Mouse (Mus musculus): ENCODE measurements at regions not wholly inside any gene's neighbourhood (a gene's known extent, or its start where the extent isn't known, plus 50 kb on each side); places are given as distances from the start of the nearest gene placed in this dataset.

- 77% methylated on average over 7 of the region's 7 CpGs for WGBS
- H3K27ac ChIP-seq, result no peak overlapping the region
- H3K4me1 ChIP-seq (ENCODE audit: control insufficient read depth, insufficient read depth, low read length), result no peaks in the 10 kb centered on the region; the same call in 1 of the 2 replicates
- H3K27me3 ChIP-seq (ENCODE audit: control insufficient read depth, insufficient read depth, low read length), result no peaks in the 10 kb centered on the region
- intact Hi-C loops (cut with DNase I), result loop anchor here (2.0 to 5.0 kb wide), 3 partner anchors 53 to 163 kb away; no protein-coding TSS in a partner anchor
- no peak overlapping the region for H3K9ac ChIP-seq (ENCODE audit: low read depth, low read length)
- no peaks in the 10 kb centered on the region for H3K36me3 ChIP-seq (ENCODE audit: control insufficient read depth, insufficient read depth, low read length)
- no peak for DNase-seq
- no peak for TF ChIP-seq POLR2A (IDR thresholded peaks at IDR 0.05; ENCODE audit: insufficient read depth, low read depth, low read length)
- H3K79me2 ChIP-seq (replicated peaks; ENCODE audit: control insufficient read depth, insufficient read depth, low read length), result no peaks in the 10 kb centered on the region
- no peak overlapping the region for H3K4me3 ChIP-seq
These were observed 50.8 kb upstream of the Pja1 start for GRCm38 (mm10) chrX:99521866-99522265.

All from heart, adult 2 months (tissue).